Mouse (Mus musculus): ENCODE results near the gene Rimklb. TPM values are rescaled to one million over a fixed set of nuclear protein-coding genes. Genes with fewer than 3 reads are reported as not detected.
"Not testable (repeated sequence)": the region's sequence is repeated elsewhere in the genome, so short reads cannot be mapped to it uniquely, and the experiment has no call there.

Gene Rimklb
- polyA plus RNA-seq, 1 experiment from 2014 or later: 102 TPM

GRCm38 (mm10) chr6:122492479-122492878 lies 6.1 kb downstream of the Rimklb start:
- Histone ChIP-seq H3K36me3 (no peaks in the 10 kb centered on the region), H3K4me3 (peak overlapping the region; percentile 39; the same call in 1 of the 2 replicates), H3K9me3 (no peaks in the 10 kb centered on the region), H3K9ac (no peak overlapping the region), H3K4me2 (no peak overlapping the region), H3K27ac (no peak overlapping the region), H3K27me3 (0 out of 2 replicates have a peak, but pooled peaks cover 9% of the 10 kb centered on the region), H3K4me1 (replicated peaks) (peaks cover 45% of the 10 kb centered on the region)
- no peak for ATAC-seq (ENCODE audit: low FRiP score)
- WGBS: 38% methylated on average over 6 of the region's 6 CpGs

GRCm38 (mm10) chr6:122491557-122491956 lies 7.0 kb downstream of the Rimklb start:
- Histone ChIP-seq H3K36me3 (no peaks in the 10 kb centered on the region), H3K4me1 (replicated peaks) (peaks cover 40% of the 10 kb centered on the region), H3K9me3 (no peaks in the 10 kb centered on the region), H3K4me2 (peak overlapping the region; percentile 63), H3K4me3 (peak overlapping the region; percentile 39), H3K27me3 (0 out of 2 replicates have a peak, but pooled peaks cover 9% of the 10 kb centered on the region), H3K9ac (peak overlapping the region; percentile 68), H3K27ac (peak overlapping the region; percentile 80)
- peak; percentile 72 for ATAC-seq (ENCODE audit: low FRiP score)
- under 1% methylated on average over 16 of the region's 16 CpGs for WGBS

GRCm38 (mm10) chr6:122490929-122491512 lies 7.5 kb downstream of the Rimklb start:
- Histone ChIP-seq H3K36me3 (no peaks in the 10 kb centered on the region), H3K9me3 (no peaks in the 10 kb centered on the region), H3K4me3 (peak overlapping the region; percentile 39), H3K9ac (peak overlapping the region; percentile 68), H3K27me3 (0 out of 2 replicates have a peak, but pooled peaks cover 9% of the 10 kb centered on the region), H3K4me1 (replicated peaks) (peaks cover 36% of the 10 kb centered on the region), H3K4me2 (peak overlapping the region; percentile 63), H3K27ac (peak overlapping the region; percentile 80)
- ATAC-seq (ENCODE audit: low FRiP score): no peak
- WGBS: 29% methylated on average over 15 of the region's 15 CpGs

- Histone ChIP-seq H3K27me3 (no peaks in the 10 kb centered on the region), H3K4me2 (peak overlapping the region; percentile 57), H3K27ac (peak overlapping the region; percentile 98), H3K4me1 (replicated peaks) (peaks cover 29% of the 10 kb centered on the region), H3K9me3 (no peaks in the 10 kb centered on the region), H3K9ac (peak overlapping the region; percentile 87), H3K36me3 (no peaks in the 10 kb centered on the region), H3K4me3 (peak overlapping the region; percentile 78)
- ATAC-seq (ENCODE audit: low FRiP score): peak; percentile 94
- under 1% methylated on average over 75 of the region's 111 CpGs for WGBS
Measured at GRCm38 (mm10) chr6:122486297-122487117, 12.1 kb downstream of the Rimklb start.

- H3K27me3 ChIP-seq: no peaks in the 10 kb centered on the region
- H3K9me3 ChIP-seq: no peaks in the 10 kb centered on the region
- peaks cover 25% of the 10 kb centered on the region for H3K4me1 ChIP-seq (replicated peaks)
- H3K4me3 ChIP-seq: peak overlapping the region; percentile 78
- WGBS: 3% methylated on average over 30 of the region's 91 CpGs
- peak overlapping the region; percentile 98 for H3K27ac ChIP-seq
- peak overlapping the region; percentile 87 for H3K9ac ChIP-seq
- H3K4me2 ChIP-seq: peak overlapping the region; percentile 57
- peak; percentile 71 for ATAC-seq (ENCODE audit: low FRiP score)
- H3K36me3 ChIP-seq: no peaks in the 10 kb centered on the region
Measured at GRCm38 (mm10) chr6:122485401-122486296, 12.9 kb downstream of the Rimklb start.

- Histone ChIP-seq H3K9ac (no peak overlapping the region), H3K4me2 (no peak overlapping the region), H3K4me1 (replicated peaks) (peaks cover 23% of the 10 kb centered on the region), H3K4me3 (no peak overlapping the region), H3K27me3 (no peaks in the 10 kb centered on the region), H3K9me3 (no peaks in the 10 kb centered on the region), H3K36me3 (no peaks in the 10 kb centered on the region), H3K27ac (no peak overlapping the region)
- WGBS: 82% methylated on average over 3 of the region's 3 CpGs
- ATAC-seq (ENCODE audit: low FRiP score): no peak
Measured at GRCm38 (mm10) chr6:122478062-122478461, 20.5 kb downstream of the Rimklb start.

- not testable (repeated sequence) for H3K9me3 ChIP-seq; H3K9ac ChIP-seq; H3K4me3 ChIP-seq; H3K4me1 ChIP-seq (replicated peaks); H3K4me2 ChIP-seq; H3K27ac ChIP-seq; H3K27me3 ChIP-seq; ATAC-seq (ENCODE audit: low FRiP score)
- WGBS: 95% methylated on average over 3 of the region's 3 CpGs
- H3K36me3 ChIP-seq: peaks cover 56% of the 10 kb centered on the region
Measured at GRCm38 (mm10) chr6:122471461-122471860, 27.1 kb downstream of the Rimklb start.

- Histone ChIP-seq H3K9ac (no peak overlapping the region), H3K4me3 (no peak overlapping the region), H3K4me1 (replicated peaks) (peaks cover 6% of the 10 kb centered on the region), H3K27ac (no peak overlapping the region), H3K9me3 (no peaks in the 10 kb centered on the region), H3K27me3 (no peaks in the 10 kb centered on the region), H3K4me2 (no peak overlapping the region), H3K36me3 (peaks cover 65% of the 10 kb centered on the region)
- WGBS: 94% methylated on average over 2 of the region's 2 CpGs
- no peak for ATAC-seq (ENCODE audit: low FRiP score)
Measured at GRCm38 (mm10) chr6:122470240-122470639, 28.3 kb downstream of the Rimklb start.

GRCm38 (mm10) chr6:122469030-122469640 lies 29.4 kb downstream of the Rimklb start:
- 95% methylated on average over 15 of the region's 15 CpGs for WGBS
- peaks cover 69% of the 10 kb centered on the region for H3K36me3 ChIP-seq

GRCm38 (mm10) chr6:122466092-122466713 lies 32.4 kb downstream of the Rimklb start:
- WGBS: 66% methylated on average over 3 of the region's 3 CpGs
- no peaks in the 10 kb centered on the region for H3K9me3 ChIP-seq
- no peak overlapping the region for H3K4me3 ChIP-seq
- no peak overlapping the region for H3K4me2 ChIP-seq
- H3K36me3 ChIP-seq: peaks cover 74% of the 10 kb centered on the region
- H3K27me3 ChIP-seq: no peaks in the 10 kb centered on the region
- H3K4me1 ChIP-seq (replicated peaks): peaks cover 6% of the 10 kb centered on the region
- H3K9ac ChIP-seq: no peak overlapping the region
- H3K27ac ChIP-seq: peak overlapping the region; percentile 23; the same call in 1 of the 2 replicates
- ATAC-seq (ENCODE audit: low FRiP score): no peak

More at GRCm38 (mm10) chr6:122469030-122469640, 29.4 kb downstream of the Rimklb start:
- no peak overlapping the region for H3K4me3 ChIP-seq
- no peak overlapping the region for H3K27ac ChIP-seq
- no peak overlapping the region for H3K9ac ChIP-seq
- H3K4me2 ChIP-seq: no peak overlapping the region
- H3K9me3 ChIP-seq: no peaks in the 10 kb centered on the region
- no peak for ATAC-seq (ENCODE audit: low FRiP score)
- no peaks in the 10 kb centered on the region for H3K27me3 ChIP-seq
- H3K4me1 ChIP-seq (replicated peaks): peaks cover 6% of the 10 kb centered on the region

GRCm38 (mm10) chr6:122458946-122459693 lies 39.4 kb downstream of the Rimklb start:
- no peak overlapping the region for H3K9ac ChIP-seq
- no peaks in the 10 kb centered on the region for H3K4me1 ChIP-seq (replicated peaks)
- no peak overlapping the region for H3K4me3 ChIP-seq
- peaks cover 74% of the 10 kb centered on the region for H3K36me3 ChIP-seq
- H3K27me3 ChIP-seq: no peaks in the 10 kb centered on the region
- H3K4me2 ChIP-seq: no peak overlapping the region
- H3K9me3 ChIP-seq: no peaks in the 10 kb centered on the region
- no peak overlapping the region for H3K27ac ChIP-seq
- 95% methylated on average over 8 of the region's 8 CpGs for WGBS
- ATAC-seq (ENCODE audit: low FRiP score): no peak

Measured in hindbrain, embryonic 13.5 days (tissue).